Mouse (Mus musculus): ENCODE measurements around the gene Npdc1.

DNA sequence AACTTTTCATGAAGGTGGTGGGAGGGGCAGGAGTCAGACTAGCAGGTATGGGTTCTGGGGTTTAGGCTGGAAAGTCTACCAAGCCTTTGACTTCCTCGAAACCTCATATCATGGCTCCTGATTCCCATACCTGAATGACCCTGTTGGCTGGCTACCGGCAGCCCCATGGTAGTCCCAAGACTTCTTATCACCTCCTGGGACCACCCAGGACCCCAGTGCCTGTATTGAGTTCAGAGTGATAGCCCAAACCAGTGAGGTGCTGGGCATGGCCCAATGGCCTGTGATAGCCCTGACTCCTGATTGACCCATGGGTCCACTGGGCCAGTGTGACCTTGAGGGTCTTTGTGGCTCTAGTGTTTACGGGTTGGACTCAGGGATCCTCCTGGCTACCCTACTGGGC, 48.5 kb upstream of the Npdc1 start:
- no peak for TF ChIP-seq CTCF (IDR thresholded peaks at IDR 0.05; ENCODE audit: control insufficient read depth, insufficient read depth, insufficient replicate concordance, low read depth, low read length)
- TF ChIP-seq POLR2A (IDR thresholded peaks at IDR 0.05; ENCODE audit: control insufficient read depth, low read depth, low read length), result no peak

All from testis, adult 2 months (tissue).